7 mouse cellular contexts compared by ENCODE assay signal in genomic region chr4:57567666-57568206, GRCm38 (mm10). TPM values are rescaled to one million over a fixed set of nuclear protein-coding genes. Genes with fewer than 3 reads are reported as not detected.
DNase-seq lines count a peak whose midpoint lies in the region; ATAC-seq lines count a peak whose summit lies in the region.

Gene Pakap, plus strand, starts transcription at chr4:57568179.

- peak; percentile 83 for DNase-seq in brain, adult 2 months (ENCODE audit: low read depth, low spot score)
- peak; percentile 73 to 78 for DNase-seq in layer of hippocampus, adult 18-20 months (ENCODE audit: low spot score in 2 of 2)
- DNase-seq in ovary, postnatal 10 days (ENCODE audit: low spot score) = peak; percentile 44
- DNase-seq in urinary bladder, postnatal 14 days (ENCODE audit: low spot score) = peak; percentile 49

- peaks cover 44% of the 10 kb centered on the region for H3K4me1 ChIP-seq in embryonic facial prominence, embryonic 13.5 days
- peaks cover 15% of the 10 kb centered on the region for H3K4me1 ChIP-seq in heart, embryonic 11.5 days (ENCODE audit: control insufficient read depth, insufficient read depth, low read length)
- H3K4me1 ChIP-seq in liver, embryonic 16.5 days (ENCODE audit: control insufficient read depth, low read depth, low read length) = no peaks in the 10 kb centered on the region

- H3K27ac ChIP-seq in embryonic facial prominence, embryonic 13.5 days = peak within 1 kb of the TSS; percentile 97
- H3K27ac ChIP-seq in heart, embryonic 11.5 days (ENCODE audit: low read depth, low read length) = peak within 1 kb of the TSS; percentile 98
- no peak within 1 kb of the TSS for H3K27ac ChIP-seq in liver, embryonic 16.5 days (ENCODE audit: low read length)

- no peaks in the 10 kb centered on the region for H3K27me3 ChIP-seq in embryonic facial prominence, embryonic 13.5 days
- H3K27me3 ChIP-seq in heart, embryonic 11.5 days (ENCODE audit: control insufficient read depth, insufficient read depth, low read length) = no peaks in the 10 kb centered on the region
- H3K27me3 ChIP-seq in liver, embryonic 16.5 days (ENCODE audit: control insufficient read depth, insufficient read depth, low read depth, low read length) = peaks cover 20% of the 10 kb centered on the region

- H3K4me2 ChIP-seq in embryonic facial prominence, embryonic 13.5 days = peak within 1 kb of the TSS; percentile 80
- peak within 1 kb of the TSS; percentile 64 for H3K4me2 ChIP-seq in heart, embryonic 11.5 days
- H3K4me2 ChIP-seq in liver, embryonic 16.5 days (ENCODE audit: low read depth, low read length) = 0 out of 2 replicates have a peak within 1 kb of the TSS, but pooled peaks have one; percentile 17

- H3K36me3 ChIP-seq in embryonic facial prominence, embryonic 13.5 days = no peaks in the 10 kb centered on the region
- H3K36me3 ChIP-seq in heart, embryonic 11.5 days (ENCODE audit: control insufficient read depth, insufficient read depth, low read length) = no peaks in the 10 kb centered on the region
- H3K36me3 ChIP-seq in liver, embryonic 16.5 days (ENCODE audit: control insufficient read depth, insufficient read depth) = no peaks in the 10 kb centered on the region

- under 1% methylated on average over 51 of the region's 51 CpGs for WGBS in embryonic facial prominence, embryonic 13.5 days
- WGBS in heart, embryonic 11.5 days (ENCODE audit: insufficient replicate concordance) = under 1% methylated on average over 45 of the region's 51 CpGs
- WGBS in liver, embryonic 16.5 days (ENCODE audit: insufficient replicate concordance) = 1% methylated on average over 46 of the region's 51 CpGs

- peak; percentile 79 for ATAC-seq in embryonic facial prominence, embryonic 13.5 days (ENCODE audit: insufficient number of reproducible peaks, insufficient read depth, low FRiP score, low TSS enrichment, low read depth)
- peak; percentile 71 for ATAC-seq in heart, embryonic 11.5 days (replicated peaks; ENCODE audit: insufficient number of reproducible peaks, low FRiP score, low TSS enrichment)
- ATAC-seq in liver, embryonic 16.5 days (ENCODE audit: low read depth) = no peak

- H3K9me3 ChIP-seq in embryonic facial prominence, embryonic 13.5 days = no peaks in the 10 kb centered on the region
- H3K9me3 ChIP-seq in heart, embryonic 11.5 days (replicated peaks; ENCODE audit: control insufficient read depth, low read length) = no peaks in the 10 kb centered on the region
- no peaks in the 10 kb centered on the region for H3K9me3 ChIP-seq in liver, embryonic 16.5 days (replicated peaks; ENCODE audit: control insufficient read depth, low read length)

- peak within 1 kb of the TSS; percentile 65 for H3K4me3 ChIP-seq in embryonic facial prominence, embryonic 13.5 days
- H3K4me3 ChIP-seq in heart, embryonic 11.5 days (ENCODE audit: low read depth, low read length) = peak within 1 kb of the TSS; percentile 67
- peak within 1 kb of the TSS; percentile 24; the same call in 1 of the 2 replicates for H3K4me3 ChIP-seq in liver, embryonic 16.5 days (ENCODE audit: low read depth, low read length)

- peak within 1 kb of the TSS; percentile 80 for H3K9ac ChIP-seq in embryonic facial prominence, embryonic 13.5 days
- peak within 1 kb of the TSS; percentile 92 for H3K9ac ChIP-seq in heart, embryonic 11.5 days (ENCODE audit: low read depth, low read length)
- H3K9ac ChIP-seq in liver, embryonic 16.5 days (ENCODE audit: low read depth, low read length) = no peak within 1 kb of the TSS

RNA-seq across cellular contexts. Expression of gene Pakap, which starts in this region (rescaled TPM):
- polyA plus RNA-seq in embryonic facial prominence, embryonic 13.5 days (2015; fragmentation: Nextera tagmentation; extraction: Ambion mirVana) = 35.4 and 38.1 TPM in 2 replicates
- 46.0 and 64.7 TPM in 2 replicates for polyA plus RNA-seq in heart, embryonic 11.5 days (2014; fragmentation: Nextera tagmentation; extraction: Ambion mirVana)
- total RNA-seq in layer of hippocampus, adult 18-20 months (2021) = 10 to 100 TPM; 22.9 to 23.3 TPM
- 1.4 and 1.7 TPM in 2 replicates for polyA plus RNA-seq in liver, embryonic 16.5 days (2015; fragmentation: Nextera tagmentation; extraction: Ambion mirVana)

Comparison
In these comparisons a context has a peak if more than half of its experiments do, and no peak if none do; other contexts are left out.
1. RNA of gene Pakap (polyA plus RNA-seq): 46.0 to 64.7 TPM in heart, embryonic 11.5 days and 35.4 to 38.1 TPM in embryonic facial prominence, embryonic 13.5 days; 1.4 to 1.7 TPM in liver, embryonic 16.5 days; every median in the first group is over 10 times any median in the second.
2. H3K4me2 ChIP-seq: peak in every context shown above with its lines; median percentile 80 in embryonic facial prominence, embryonic 13.5 days; 64 in heart, embryonic 11.5 days; 17 in liver, embryonic 16.5 days.
3. Peak in every context shown above with its lines, with median percentiles within 50 percentile points of each other: DNase-seq and H3K4me3 ChIP-seq.